Mouse (Mus musculus) C2C12 (cell line): Measurements from ENCODE around the gene Rnf11. TPM values are rescaled to one million over a fixed set of nuclear protein-coding genes. Genes with fewer than 3 reads are reported as not detected.

ENCODE experiments used
- H3K27me3 ChIP-seq: one replicate; pipeline ENCODE4 v1.6.1; 2011; ENCODE audit not compliant: control insufficient read depth, insufficient read depth, insufficient read length
- H3K36me3 ChIP-seq: one replicate; pipeline ENCODE4 v1.6.1; 2011; ENCODE audit not compliant: control insufficient read depth, insufficient read depth
- H3K4me3 ChIP-seq: one replicate; pipeline ENCODE4 v1.5.1; 2011; ENCODE audit warnings: mild to moderate bottlenecking, control low read depth; ENCODE audit not compliant: poor library complexity, insufficient read depth, severe bottlenecking
- H3K79me2 ChIP-seq: one replicate; pipeline ENCODE4 v1.6.1; 2011; ENCODE audit not compliant: control insufficient read depth, insufficient read depth
- H3K79me3 ChIP-seq: one replicate; pipeline ENCODE4 v1.6.1; 2011; ENCODE audit warnings: low read depth, control low read depth
- H3ac ChIP-seq: one replicate; pipeline ENCODE3; 2011; ENCODE audit warnings: low read depth; ENCODE audit not compliant: control insufficient read depth, insufficient read length
- CEBPB ChIP-seq: IDR thresholded peaks from one replicate; pipeline ENCODE4 v1.6.1; 2011; ENCODE audit warnings: low read depth, mild to moderate bottlenecking, control low read depth, moderate library complexity
- CTCF ChIP-seq: IDR thresholded peaks from one replicate; pipeline ENCODE4 v1.5.1; 2011; ENCODE audit not compliant: control insufficient read depth, insufficient read depth, insufficient read length
- FOSL1 ChIP-seq: IDR thresholded peaks from one replicate; pipeline ENCODE4 v1.8.0; 2011; ENCODE audit warnings: mild to moderate bottlenecking, low read length; ENCODE audit not compliant: poor library complexity, insufficient read depth, severe bottlenecking
- MAX ChIP-seq: IDR thresholded peaks from one replicate; pipeline ENCODE4 v1.6.1; 2011; ENCODE audit warnings: mild to moderate bottlenecking, control low read depth
- MYOD1 ChIP-seq: IDR thresholded peaks from one replicate; pipeline ENCODE4 v1.6.1; 2011; ENCODE audit warnings: low read depth; ENCODE audit not compliant: control insufficient read depth, insufficient read length
- MYOG ChIP-seq: IDR thresholded peaks from one replicate; pipeline ENCODE4 v1.6.1; 2011; ENCODE audit not compliant: control insufficient read depth, insufficient read length; ENCODE audit errors: extremely low read depth
- USF1 ChIP-seq: IDR thresholded peaks from one replicate; pipeline ENCODE4 v1.6.1; 2011; ENCODE audit warnings: low read depth, mild to moderate bottlenecking, control low read depth, moderate library complexity
- polyA plus RNA-seq: library from polyadenylated mRNA; unstranded; fragments of >200 nt; fragmentation: generic; extraction: Trizol; gene quantifications from one replicate; pipeline ENCODE4 v1.2.1, GENCODE M21; 2012; ENCODE audit warnings: missing spikeins

The Rnf11 gene
- polyA plus RNA-seq, 1 experiment, result 26.9 TPM

- Histone ChIP-seq H3K79me2 (no peaks in the 10 kb centered on the region), H3ac (no peak overlapping the region), H3K36me3 (no peaks in the 10 kb centered on the region), H3K27me3 (no peaks in the 10 kb centered on the region), H3K79me3 (no peaks in the 10 kb centered on the region), H3K4me3 (no peak overlapping the region)
- no peak for TF ChIP-seq CEBPB
- TF ChIP-seq CTCF, result no peak
- no peak for TF ChIP-seq MAX
- TF ChIP-seq USF1, result no peak
- no peak for TF ChIP-seq MYOG
- no peak for TF ChIP-seq MYOD1
- TF ChIP-seq FOSL1, result no peak
Observed at GRCm38 (mm10) chr4:109401176-109401689, 83.3 kb downstream of the Rnf11 start.

Other genes starting within 250 kb of the Rnf11 start
- 13.1 TPM for gene Eps15, start 204.5 kb downstream of the Rnf11 start, polyA plus RNA-seq
- 0.42 TPM for gene Ttc39a, start 78.1 kb downstream of the Rnf11 start, polyA plus RNA-seq
- not detected for gene 4930522H14Rik, start 46.6 kb upstream of the Rnf11 start, polyA plus RNA-seq
- gene Cdkn2c, start 182.5 kb upstream of the Rnf11 start, polyA plus RNA-seq, result 21.6 TPM
- 21.4 TPM for gene Faf1, start 191.9 kb upstream of the Rnf11 start, polyA plus RNA-seq